Mouse (Mus musculus): ENCODE data around the gene Saa4.
A peak's percentile ranks its signal among the peaks of the same experiment; 100 is the strongest.
"Not testable (repeated sequence)": the region's sequence is repeated elsewhere in the genome, so short reads cannot be mapped to it uniquely, and the experiment has no call there.

Gene Saa4

GRCm38 (mm10) chr7:46732458-46732857 lies at the start of gene Saa4:
Gene Saa4, minus strand, starts transcription at chr7:46732603.
- no peak for DNase-seq (ENCODE audit: low spot score)

- DNase-seq (ENCODE audit: low spot score): peak; percentile 82
Measured at GRCm38 (mm10) chr7:46770706-46771105, 38.3 kb upstream of the Saa4 start.

- no peak for DNase-seq (ENCODE audit: low spot score)
Measured at GRCm38 (mm10) chr7:46768451-46768850, 36.0 kb upstream of the Saa4 start.

DNA sequence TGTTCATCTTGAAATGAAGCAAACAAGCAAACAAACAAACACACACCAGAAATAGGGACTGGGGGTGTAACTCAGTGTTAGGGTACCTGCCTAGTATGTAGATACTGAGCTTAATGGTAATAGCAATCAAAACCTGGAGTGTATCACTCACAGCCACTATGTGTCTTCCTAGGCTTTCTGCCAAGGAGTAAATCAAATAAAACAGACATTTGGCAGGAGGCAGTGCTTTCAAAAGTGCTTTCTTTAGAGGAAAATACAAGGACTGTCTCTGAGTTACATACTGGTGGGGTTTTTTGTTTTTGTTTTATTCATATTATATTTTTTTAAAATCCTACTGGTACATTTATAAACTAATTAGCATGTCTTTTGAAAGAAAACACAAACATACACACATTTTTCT lies 35.0 kb upstream of the Saa4 start:
- no peak for DNase-seq (ENCODE audit: low spot score)

DNA sequence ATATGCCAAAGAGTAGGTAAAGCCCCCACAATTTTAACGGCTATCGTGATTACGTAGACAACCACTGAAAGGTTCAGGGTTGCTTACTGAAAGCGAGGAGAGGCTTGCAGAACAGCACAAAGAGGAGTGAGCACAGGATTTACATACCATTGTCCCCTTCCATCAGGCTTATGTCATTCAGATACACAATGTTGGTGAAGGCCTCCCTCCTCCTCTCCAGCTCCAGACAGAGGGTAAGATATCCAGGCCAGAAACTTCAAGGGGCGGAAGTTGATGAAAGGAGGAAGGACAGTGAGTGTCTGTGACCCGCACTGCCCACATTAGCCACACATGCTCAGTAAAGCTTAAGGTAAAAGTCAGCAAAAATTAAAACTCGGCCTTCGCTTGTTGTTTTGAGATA lies 32.3 kb upstream of the Saa4 start:
- no peak for DNase-seq (ENCODE audit: low spot score)

DNA sequence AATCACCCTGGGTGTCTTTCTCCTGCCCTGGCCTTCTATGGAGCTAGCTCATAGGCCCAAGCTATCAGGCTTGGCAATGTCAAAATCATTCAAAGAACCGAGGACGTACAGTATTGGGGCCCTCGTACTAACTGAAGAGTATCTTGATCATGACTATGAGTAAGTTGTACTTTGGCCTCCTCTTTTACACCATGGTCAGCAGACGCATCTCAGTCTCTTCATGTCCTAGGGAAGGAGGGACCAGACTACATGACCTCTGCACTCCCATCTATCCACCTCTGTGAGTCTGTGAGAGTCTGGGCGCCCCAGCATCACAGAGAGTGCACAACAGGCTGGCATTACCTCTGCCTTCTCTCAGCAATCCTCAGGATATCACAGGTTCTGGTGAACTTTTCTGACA lies 30.2 kb upstream of the Saa4 start:
- no peak for DNase-seq (ENCODE audit: low spot score)

DNA sequence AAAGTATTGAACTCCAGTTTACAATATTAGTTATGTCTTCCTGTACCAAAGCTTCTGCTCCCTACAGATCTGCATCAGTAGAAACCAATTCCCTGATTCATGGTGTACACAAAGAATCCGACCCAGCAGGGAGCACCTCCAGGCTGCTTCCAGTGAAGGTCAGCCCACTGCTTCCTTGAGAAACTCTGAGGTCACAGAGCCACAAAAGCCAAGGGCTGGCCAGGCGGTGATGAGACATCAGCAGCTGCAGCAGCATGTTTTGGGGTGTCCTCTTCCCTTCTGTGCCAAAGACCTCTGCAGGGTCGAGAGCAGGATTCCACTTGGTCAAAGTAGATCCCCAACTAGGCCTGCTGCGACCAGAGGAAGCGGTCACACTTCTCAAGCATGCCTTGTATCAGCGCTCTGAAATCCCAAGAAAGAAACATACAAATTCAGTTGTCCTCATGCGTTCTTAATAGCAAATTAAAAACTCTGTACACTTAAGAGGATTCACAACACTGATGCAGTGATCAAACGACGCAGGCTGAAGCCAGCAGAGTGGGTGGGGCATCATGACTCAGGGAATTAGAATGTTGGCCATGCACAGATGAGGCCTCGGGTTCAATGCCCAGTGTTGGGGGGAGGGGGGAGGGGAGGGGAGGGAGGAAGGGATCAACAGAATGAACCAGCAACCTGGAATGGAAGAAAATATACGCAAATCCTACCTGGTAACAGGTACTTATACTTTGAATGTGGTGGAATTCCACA lies 28.8 kb upstream of the Saa4 start:
- no peak for DNase-seq (ENCODE audit: low spot score)

GRCm38 (mm10) chr7:46751490-46751889 lies 19.1 kb upstream of the Saa4 start, which contains the start of gene Saa2:
Gene Saa2, plus strand, starts transcription at chr7:46751790.
- DNase-seq (ENCODE audit: low spot score): no peak

DNA sequence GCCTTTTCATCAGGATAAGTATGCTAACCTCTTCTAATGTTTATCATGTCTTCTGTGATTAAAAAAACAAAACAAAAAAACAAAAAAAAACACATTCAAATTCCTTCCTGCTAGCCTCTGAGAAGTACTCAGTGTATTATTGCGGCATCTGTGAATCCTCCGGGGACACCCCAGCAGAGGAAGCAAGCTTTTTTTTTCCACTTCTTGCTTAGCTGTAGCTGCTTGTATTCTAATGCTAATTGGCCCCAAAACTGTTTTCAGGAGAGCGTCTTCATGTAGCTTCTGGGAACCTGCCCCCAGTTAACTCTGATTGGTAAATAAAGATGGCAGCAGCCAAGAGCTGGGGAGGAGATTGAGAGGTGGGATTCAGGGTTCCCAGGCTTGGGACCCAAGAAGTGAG lies 16.1 kb upstream of the Saa4 start:
- DNase-seq (ENCODE audit: low spot score): no peak

DNA sequence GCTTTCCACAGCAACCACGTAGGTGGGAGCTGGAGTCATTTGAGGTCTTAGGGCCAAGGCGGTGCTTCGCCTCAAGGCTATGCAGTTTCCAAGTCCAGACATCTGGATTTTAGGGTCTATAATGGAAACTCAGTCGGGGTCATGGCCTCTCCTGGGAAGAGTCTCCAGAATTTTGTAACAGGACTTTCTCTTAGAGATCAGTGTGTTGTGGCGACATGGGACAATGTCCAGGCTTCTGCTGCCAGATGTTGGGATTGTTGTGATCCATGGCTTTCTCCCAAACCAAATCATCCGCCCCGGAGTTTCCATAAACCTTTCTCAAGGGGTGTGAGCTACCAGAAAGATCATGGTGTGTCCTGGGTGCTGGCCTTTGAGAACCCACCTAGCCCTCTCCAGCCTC lies 14.0 kb upstream of the Saa4 start:
- no peak for DNase-seq (ENCODE audit: low spot score)

- no peak for DNase-seq (ENCODE audit: low spot score)
Measured at GRCm38 (mm10) chr7:46745816-46746215, 13.4 kb upstream of the Saa4 start.

DNA sequence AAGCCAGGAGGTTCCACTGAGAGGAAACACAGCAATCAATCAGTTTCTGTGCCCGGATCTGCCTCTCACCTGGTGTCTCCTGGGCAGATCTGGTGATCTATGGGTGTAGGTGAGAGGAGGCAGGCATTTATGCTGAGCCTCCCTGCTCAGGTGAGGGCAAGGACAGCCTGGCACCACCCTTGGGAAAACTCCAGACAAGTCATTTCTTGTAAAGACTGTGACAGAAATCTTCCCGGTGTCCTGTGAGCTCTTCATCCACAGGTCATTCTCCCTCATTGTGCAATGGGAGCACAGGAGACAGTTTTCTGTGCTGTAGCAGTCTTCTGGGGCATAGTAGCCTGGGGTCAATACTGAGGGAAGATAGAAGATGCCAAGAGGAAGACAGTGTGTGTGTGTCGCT lies 10.5 kb upstream of the Saa4 start, which contains the start of gene Saa1:
Gene Saa1, minus strand, starts transcription at position 101 of the 400 bp plus-strand sequence.
- DNase-seq (ENCODE audit: low spot score): not testable (repeated sequence)

DNA sequence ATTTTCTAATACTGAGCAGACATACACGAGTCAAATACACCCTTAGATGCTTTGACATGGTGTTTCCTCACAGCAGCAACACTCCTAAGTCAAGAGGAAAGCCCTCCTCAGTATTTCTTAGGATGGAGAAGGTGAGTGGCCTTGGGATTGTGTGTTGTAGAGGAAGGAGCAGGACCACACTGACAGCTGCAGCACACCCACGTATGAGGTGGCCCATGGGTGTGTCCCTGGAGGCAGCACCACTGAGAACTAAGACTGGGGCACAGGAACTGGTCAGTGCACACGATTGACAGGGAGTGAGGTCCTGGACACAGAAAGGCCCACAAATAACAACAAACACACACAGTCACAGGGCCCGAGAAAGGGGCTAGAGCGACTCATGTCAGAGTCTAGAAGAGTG lies 7.6 kb upstream of the Saa4 start:
- DNase-seq (ENCODE audit: low spot score): not testable (repeated sequence)

DNA sequence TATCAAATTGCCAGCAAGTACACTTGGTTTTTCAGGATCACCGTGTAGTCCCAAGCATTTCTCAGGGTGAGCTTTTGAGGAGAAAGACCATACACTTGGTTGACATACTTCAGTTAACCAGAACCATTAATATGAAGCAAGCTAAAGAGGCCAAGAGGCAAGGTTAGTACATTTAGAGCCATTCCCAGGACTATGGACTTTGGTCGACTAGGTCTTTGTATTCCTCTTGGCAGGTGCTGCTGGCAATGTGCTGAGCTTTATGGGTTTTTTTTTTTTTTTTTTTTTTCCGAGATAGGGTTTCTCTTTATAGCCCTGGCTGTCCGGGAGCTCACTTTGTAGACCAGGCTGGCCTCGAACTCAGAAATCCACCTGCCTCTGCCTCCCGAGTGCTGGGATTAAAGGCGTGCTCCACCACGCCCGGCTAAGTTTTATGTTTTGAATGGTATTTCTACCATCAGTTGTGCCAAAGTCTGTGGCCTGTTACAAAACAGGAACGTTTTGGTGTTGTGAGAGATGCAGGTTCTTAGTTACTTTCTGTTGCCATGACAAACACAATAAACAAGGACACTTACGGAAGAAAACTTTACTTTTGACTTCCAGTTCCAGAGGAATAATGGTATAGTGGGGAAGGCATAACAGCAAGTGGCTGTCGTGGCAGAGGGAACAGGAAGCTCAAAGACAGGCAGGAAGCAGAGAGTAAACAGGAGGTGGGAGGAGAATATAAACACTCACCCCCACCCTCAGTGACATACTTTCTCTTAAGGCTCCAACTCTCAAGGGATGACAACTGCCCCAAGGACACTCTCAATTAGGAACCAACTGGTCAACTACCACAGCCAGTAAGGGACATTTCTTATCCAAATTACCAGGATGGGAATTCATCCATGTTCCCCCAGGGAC lies 6.4 kb upstream of the Saa4 start:
- DNase-seq (ENCODE audit: low spot score): no peak

GRCm38 (mm10) chr7:46734983-46735382 lies 2.6 kb upstream of the Saa4 start:
- DNase-seq (ENCODE audit: low spot score): no peak

GRCm38 (mm10) chr7:46727584-46727983 lies 4.8 kb downstream of the Saa4 start:
- no peak for DNase-seq (ENCODE audit: low spot score)

- DNase-seq (ENCODE audit: low spot score): no peak
Measured at GRCm38 (mm10) chr7:46724396-46724795, 8.0 kb downstream of the Saa4 start.

GRCm38 (mm10) chr7:46723849-46724248 lies 8.6 kb downstream of the Saa4 start:
- DNase-seq (ENCODE audit: low spot score): no peak

- no peak for DNase-seq (ENCODE audit: low spot score)
Measured at GRCm38 (mm10) chr7:46723354-46723753, 9.0 kb downstream of the Saa4 start.

DNA sequence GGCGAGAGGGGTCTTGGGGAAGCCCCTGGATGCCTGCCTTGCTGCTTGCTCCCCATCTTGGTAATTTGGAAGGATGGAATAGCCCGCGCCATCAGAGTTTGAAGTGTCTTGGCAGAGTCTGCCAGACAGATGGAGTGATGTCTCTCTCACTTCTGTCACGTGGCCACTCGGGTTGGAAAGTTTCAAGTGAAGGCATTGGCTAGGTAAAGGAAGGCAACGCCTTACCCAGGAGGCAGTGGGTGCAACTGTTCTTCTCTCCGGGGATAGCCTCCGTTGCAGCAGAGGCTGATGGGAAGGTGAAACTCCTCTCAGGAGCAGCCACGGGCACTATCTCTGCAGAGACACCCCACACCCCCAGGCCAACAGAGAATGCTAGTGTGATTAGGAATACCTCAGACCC lies 11.9 kb downstream of the Saa4 start:
- no peak for DNase-seq (ENCODE audit: low spot score)

GRCm38 (mm10) chr7:46719526-46719925 lies 12.9 kb downstream of the Saa4 start:
- DNase-seq (ENCODE audit: low spot score): no peak

- DNase-seq (ENCODE audit: low spot score): no peak
Measured at GRCm38 (mm10) chr7:46718591-46719270, 13.7 kb downstream of the Saa4 start.

DNA sequence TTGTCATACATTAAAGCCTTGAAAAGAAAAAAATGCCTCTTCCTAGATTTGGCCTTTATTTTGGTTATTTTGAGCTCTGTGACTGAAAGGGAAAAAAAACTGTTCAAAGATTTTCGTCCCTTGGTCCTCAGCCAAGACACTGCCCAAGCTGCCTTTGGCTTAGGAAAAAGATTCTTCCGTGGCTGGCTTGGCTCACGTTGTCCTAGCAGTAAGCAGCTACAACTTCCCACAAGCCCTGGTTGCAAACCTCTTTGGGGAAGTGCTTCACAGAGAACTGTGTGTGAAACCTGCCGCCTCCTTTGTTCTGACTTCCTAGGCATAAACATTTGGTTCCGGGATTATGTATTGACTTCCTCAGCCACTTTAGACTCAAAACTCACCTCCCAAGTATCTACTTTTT lies 15.5 kb downstream of the Saa4 start:
- DNase-seq (ENCODE audit: low spot score): no peak

Data from embryo, embryonic 10.5 days (tissue).